Mouse (Mus musculus) C2C12 (cell line): ENCODE data around the gene Iqgap1.

Experiments
- CEBPB ChIP-seq: IDR thresholded peaks from one replicate; pipeline ENCODE4 v1.6.1; 2011; ENCODE audit warnings: low read depth, mild to moderate bottlenecking, control low read depth, moderate library complexity
- CTCF ChIP-seq: IDR thresholded peaks from one replicate; pipeline ENCODE4 v1.5.1; 2011; ENCODE audit not compliant: control insufficient read depth, insufficient read depth, insufficient read length
- MAX ChIP-seq: IDR thresholded peaks from one replicate; pipeline ENCODE4 v1.6.1; 2011; ENCODE audit warnings: mild to moderate bottlenecking, control low read depth
- MYOD1 ChIP-seq: IDR thresholded peaks from one replicate; pipeline ENCODE4 v1.6.1; 2011; ENCODE audit warnings: low read depth; ENCODE audit not compliant: control insufficient read depth, insufficient read length
- MYOG ChIP-seq: IDR thresholded peaks from one replicate; pipeline ENCODE4 v1.6.1; 2011; ENCODE audit not compliant: control insufficient read depth, insufficient read length; ENCODE audit errors: extremely low read depth
- USF1 ChIP-seq: IDR thresholded peaks from one replicate; pipeline ENCODE4 v1.6.1; 2011; ENCODE audit warnings: low read depth, mild to moderate bottlenecking, control low read depth, moderate library complexity

DNA sequence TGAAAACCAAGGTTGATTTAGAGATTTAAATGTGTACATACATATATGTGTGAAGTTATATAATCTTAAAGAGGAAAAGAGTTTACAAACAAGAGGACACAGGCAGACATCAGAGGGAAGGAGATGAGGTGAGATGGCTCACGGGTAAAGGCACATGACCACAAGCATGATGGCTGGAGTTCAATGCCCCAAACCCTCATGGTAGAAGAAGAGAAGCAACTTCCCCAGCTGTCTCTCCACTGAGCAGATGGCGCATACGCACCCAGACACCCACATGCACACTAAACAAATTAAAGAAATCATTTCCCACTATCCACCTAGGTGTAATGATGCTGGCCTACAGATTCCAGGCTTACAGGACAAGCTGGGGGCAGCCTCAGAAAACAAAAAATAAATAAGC, 49.7 kb downstream of the Iqgap1 start:
- no peak for TF ChIP-seq CTCF
- no peak for TF ChIP-seq MYOD1
- no peak for TF ChIP-seq USF1
- no peak for TF ChIP-seq CEBPB
- no peak for TF ChIP-seq MAX
- no peak for TF ChIP-seq MYOG
